Mouse (Mus musculus) stomach, postnatal 0 days (tissue): ENCODE measurements at regions not wholly inside any gene's neighbourhood (a gene's known extent, or its start where the extent isn't known, plus 50 kb on each side); places are given as distances from the start of the nearest gene placed in this dataset.

ENCODE experiments used
- CTCF ChIP-seq: IDR thresholded peaks from 2 replicates; pipeline ENCODE4 v1.5.1; 2016; ENCODE audit warnings: antibody characterized with exemption, low read depth, mild to moderate bottlenecking, moderate library complexity
- EP300 ChIP-seq: optimal IDR thresholded peaks from 2 replicates; pipeline ENCODE3; 2016; ENCODE audit warnings: antibody characterized with exemption

- no peak for TF ChIP-seq CTCF
- no peak for TF ChIP-seq EP300
Observed at GRCm38 (mm10) chr1:143171286-143171685, 469.2 kb upstream of the B3galt2 start.
